Mouse (Mus musculus) hindbrain, embryonic 15.5 days (tissue): Measurements from ENCODE around the gene Adora3. TPM values are rescaled to one million over a fixed set of nuclear protein-coding genes. Genes with fewer than 3 reads are reported as not detected.

Experiments
- ATAC-seq: fragments of 200-750 bp; cut with Nextera tagmentation; 2 replicates; pipeline ENCODE4 v1.8.0; 2017; ENCODE audit warnings: low read depth, moderate number of reproducible peaks, moderate TSS enrichment; ENCODE audit not compliant: low FRiP score
- H3K27ac ChIP-seq: fragments of 300-500 bp; sonication (generic); replicated peaks from 2 replicates; pipeline ENCODE4 v1.5.1; 2015; ENCODE audit warnings: mild to moderate bottlenecking, inconsistent platforms
- H3K27me3 ChIP-seq: fragments of 300-500 bp; sonication (generic); 2 replicates; pipeline ENCODE4 v1.6.1; 2015; ENCODE audit warnings: control low read depth, inconsistent platforms
- H3K36me3 ChIP-seq: fragments of 300-500 bp; sonication (generic); 2 replicates; pipeline ENCODE4 v1.6.1; 2015; ENCODE audit warnings: control low read depth, inconsistent platforms
- H3K4me1 ChIP-seq: fragments of 300-500 bp; sonication (generic); replicated peaks from 2 replicates; pipeline ENCODE4 v1.6.1; 2015; ENCODE audit warnings: control low read depth, inconsistent platforms
- H3K4me2 ChIP-seq: fragments of 300-500 bp; sonication (generic); 2 replicates; pipeline ENCODE4 v1.6.1; 2015; ENCODE audit warnings: moderate library complexity, mild to moderate bottlenecking, inconsistent platforms
- H3K4me3 ChIP-seq: fragments of 300-500 bp; sonication (generic); 2 replicates; pipeline ENCODE4 v1.5.1; 2015; ENCODE audit warnings: mild to moderate bottlenecking, inconsistent platforms
- H3K9ac ChIP-seq: fragments of 300-500 bp; sonication (generic); 2 replicates; pipeline ENCODE4 v1.6.1; 2015; ENCODE audit warnings: inconsistent platforms
- H3K9me3 ChIP-seq: fragments of 300-500 bp; sonication (generic); 2 replicates; pipeline ENCODE4 v1.6.1; 2016; ENCODE audit warnings: control low read depth, inconsistent platforms
- WGBS: fragments of 180-500 bp; shearing (Covaris S2); methylation state at CpG from one replicate; pipeline ENCODE4 v1.1.7; 2015; 5-methylcytosine and 5-hydroxymethylcytosine counted together
- polyA plus RNA-seq: library from polyadenylated mRNA; unstranded; fragments of >200 nt; fragmentation: Nextera tagmentation; extraction: Ambion mirVana; gene quantifications from 2 replicates; pipeline ENCODE4 v1.2.1, GENCODE M21; 2015

The Adora3 gene
- polyA plus RNA-seq, 1 experiment from 2014 or later = 0.18 TPM

DNA sequence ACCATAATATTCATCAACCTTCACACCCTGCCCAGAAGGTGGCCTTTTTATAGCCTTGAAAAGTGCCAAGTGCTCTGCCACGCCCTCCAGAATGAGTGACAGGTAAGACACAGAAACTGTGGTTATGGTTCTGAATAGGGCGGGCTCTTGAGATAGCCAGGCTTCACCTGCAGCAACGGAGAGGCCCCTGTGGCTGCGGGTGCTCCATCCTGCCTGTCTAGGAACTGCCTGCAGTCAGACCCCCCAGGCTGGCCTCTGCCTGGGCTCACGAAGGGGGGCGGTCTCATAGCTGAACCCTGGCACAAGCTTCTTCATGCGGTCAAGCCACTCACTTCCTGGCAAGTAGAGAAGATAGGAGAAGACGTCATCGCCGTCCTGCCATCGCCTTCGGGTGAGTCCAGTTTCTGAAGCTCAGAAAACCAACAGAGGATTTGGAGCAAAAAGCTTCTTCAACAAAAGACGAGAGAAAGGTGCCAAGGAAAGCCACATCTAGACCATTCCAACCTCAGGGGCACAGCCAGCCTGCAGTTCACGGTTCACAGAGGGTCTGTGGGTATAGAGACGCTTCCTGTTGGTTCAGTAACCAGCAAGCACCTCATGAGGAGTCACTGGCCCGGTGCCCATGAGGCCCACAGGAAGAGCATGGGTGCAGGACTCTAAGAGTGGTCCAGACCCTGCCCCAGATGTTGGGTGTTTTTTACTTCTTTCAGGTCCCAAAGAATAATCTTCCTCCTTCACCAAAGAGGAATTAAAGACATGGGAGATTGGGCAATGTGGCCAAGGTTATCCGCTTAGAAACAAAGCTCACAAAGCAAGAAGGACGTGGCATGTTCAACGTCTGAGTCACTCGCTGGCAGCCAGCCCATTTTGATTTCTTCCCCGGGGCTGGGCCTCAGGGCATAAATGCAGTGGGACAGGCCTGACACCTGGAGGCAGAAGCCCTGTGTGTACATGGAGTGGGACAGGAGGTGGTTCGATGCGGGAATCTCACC lies 24.2 kb downstream of the Adora3 start:
- Histone ChIP-seq H3K27me3 (no peaks in the 10 kb centered on the region), H3K9me3 (no peaks in the 10 kb centered on the region), H3K36me3 (no peaks in the 10 kb centered on the region), H3K27ac (no peak overlapping the region), H3K4me2 (no peak overlapping the region), H3K4me3 (no peak overlapping the region), H3K9ac (no peak overlapping the region), H3K4me1 (no peaks in the 10 kb centered on the region)
- 82% methylated on average over 23 of the region's 23 CpGs for WGBS
- ATAC-seq = no peak

DNA sequence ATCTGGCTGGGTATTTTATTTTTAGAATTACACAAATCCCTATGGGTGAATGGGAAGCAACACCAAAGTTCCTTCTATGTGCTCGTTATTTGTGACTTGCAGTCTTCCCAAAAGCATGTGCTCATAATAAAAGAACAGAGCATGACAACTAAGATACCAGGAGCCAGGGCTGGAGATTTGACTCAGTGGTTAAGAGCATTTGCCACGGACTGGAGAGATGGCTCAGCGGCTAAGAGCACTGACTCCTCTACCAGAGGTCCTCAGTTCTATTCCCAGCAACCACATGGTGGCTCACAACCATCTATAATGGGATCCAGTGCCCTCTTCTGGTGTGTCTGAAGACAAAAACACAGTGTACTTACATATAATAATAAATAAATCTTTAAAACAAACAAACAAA lies 26.2 kb downstream of the Adora3 start:
- Histone ChIP-seq H3K9me3 (no peaks in the 10 kb centered on the region), H3K4me2 (no peak overlapping the region), H3K4me1 (no peaks in the 10 kb centered on the region), H3K27me3 (no peaks in the 10 kb centered on the region), H3K4me3 (no peak overlapping the region), H3K9ac (no peak overlapping the region), H3K27ac (no peak overlapping the region), H3K36me3 (no peaks in the 10 kb centered on the region)
- 86% methylated on average over 3 of the region's 3 CpGs for WGBS
- ATAC-seq = no peak

DNA sequence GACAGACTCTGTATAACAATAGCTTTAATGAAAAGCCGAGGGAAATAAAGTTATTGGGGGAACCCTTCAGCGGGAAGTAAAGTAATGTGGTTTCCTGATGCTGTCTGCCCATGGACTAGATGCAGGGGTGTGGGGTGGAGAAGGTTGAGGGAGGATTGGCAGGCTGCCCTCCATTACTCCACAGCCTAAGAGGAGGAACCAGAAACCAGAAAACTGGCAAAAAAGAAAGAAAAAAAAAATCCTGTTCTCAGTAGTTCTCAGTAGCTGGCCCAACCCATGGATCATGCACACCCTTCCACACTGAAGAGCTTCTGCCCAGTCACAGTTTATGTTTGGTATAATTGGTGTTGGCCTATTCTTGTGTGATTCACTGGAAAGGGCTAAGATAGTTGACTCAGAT lies 27.7 kb downstream of the Adora3 start:
- no peak for ATAC-seq
- Histone ChIP-seq H3K4me3 (no peak overlapping the region), H3K27me3 (no peaks in the 10 kb centered on the region), H3K9me3 (no peaks in the 10 kb centered on the region), H3K4me2 (no peak overlapping the region), H3K9ac (no peak overlapping the region), H3K36me3 (no peaks in the 10 kb centered on the region), H3K27ac (no peak overlapping the region), H3K4me1 (no peaks in the 10 kb centered on the region)
- WGBS = 82% methylated on average over 2 of the region's 2 CpGs

DNA sequence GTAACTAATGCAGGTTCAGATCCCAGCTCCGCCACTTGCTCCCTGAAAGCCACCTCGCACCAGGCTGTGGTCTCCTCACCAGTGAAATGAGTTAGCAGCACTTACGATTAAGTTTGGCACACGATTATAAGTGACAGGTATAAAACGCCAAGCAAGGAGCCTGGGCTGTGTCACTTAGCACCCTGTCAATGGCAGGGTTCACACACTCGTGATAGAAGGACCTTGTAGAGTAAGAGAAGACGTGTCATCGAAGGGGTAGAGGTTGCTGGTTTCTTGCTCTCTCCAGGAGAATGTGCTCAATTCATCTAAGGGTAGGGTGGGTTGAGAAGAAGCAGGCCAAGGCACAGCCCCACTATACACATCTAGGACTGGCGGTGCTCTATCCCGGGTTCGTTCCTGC lies 28.2 kb downstream of the Adora3 start:
- no peaks in the 10 kb centered on the region for H3K27me3 ChIP-seq
- 95% methylated on average over 11 of the region's 11 CpGs for WGBS
- ATAC-seq = no peak

DNA sequence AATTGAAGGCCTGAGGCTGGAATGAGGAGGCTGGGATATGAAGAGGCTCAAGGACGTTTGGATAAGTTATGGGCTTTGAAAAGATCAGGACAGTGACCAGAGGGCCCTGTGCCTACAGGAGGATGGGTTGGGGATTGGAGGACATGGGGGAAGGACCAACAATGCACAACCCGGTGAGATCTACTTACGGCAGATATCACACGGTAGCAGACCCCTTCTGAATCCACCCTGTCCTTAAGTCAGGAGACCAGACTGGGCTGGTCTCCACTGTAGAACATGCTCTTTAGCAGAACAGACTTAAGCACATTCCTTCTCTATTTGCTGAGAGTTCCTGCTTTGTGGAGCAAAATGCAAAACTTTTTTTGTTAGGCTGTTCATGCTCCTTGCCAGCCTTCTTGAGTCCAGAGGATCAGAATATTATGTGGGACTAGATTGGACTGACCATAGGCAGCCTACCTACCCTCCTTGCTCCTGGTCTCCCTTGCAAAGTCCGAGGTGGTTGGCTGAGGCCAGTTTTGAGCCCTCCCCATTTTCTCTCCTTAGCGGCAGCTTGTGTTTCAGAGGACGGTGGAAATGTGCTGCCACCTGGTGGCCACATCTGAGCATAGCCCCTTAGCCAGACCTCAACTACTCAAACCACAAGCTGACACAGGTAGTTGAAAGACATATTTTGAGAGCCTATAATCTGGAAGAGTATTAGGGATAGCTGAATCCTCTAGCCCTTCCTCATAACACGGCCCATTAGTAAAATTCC lies 28.9 kb downstream of the Adora3 start:
- no peak overlapping the region for H3K9ac ChIP-seq
- no peaks in the 10 kb centered on the region for H3K36me3 ChIP-seq
- no peaks in the 10 kb centered on the region for H3K4me1 ChIP-seq
- H3K4me2 ChIP-seq = no peak overlapping the region
- H3K4me3 ChIP-seq = no peak overlapping the region
- H3K27ac ChIP-seq = no peak overlapping the region
- H3K27me3 ChIP-seq = no peaks in the 10 kb centered on the region
- 42% methylated on average over 8 of the region's 8 CpGs for WGBS
- no peaks in the 10 kb centered on the region for H3K9me3 ChIP-seq
- peak; percentile 86 for ATAC-seq

More for the DNA sequence above, 28.2 kb downstream of the Adora3 start:
- H3K36me3 ChIP-seq = no peaks in the 10 kb centered on the region
- H3K9ac ChIP-seq = no peak overlapping the region
- H3K4me2 ChIP-seq = no peak overlapping the region
- no peak overlapping the region for H3K4me3 ChIP-seq
- H3K27ac ChIP-seq = no peak overlapping the region
- no peaks in the 10 kb centered on the region for H3K4me1 ChIP-seq
- no peaks in the 10 kb centered on the region for H3K9me3 ChIP-seq

DNA sequence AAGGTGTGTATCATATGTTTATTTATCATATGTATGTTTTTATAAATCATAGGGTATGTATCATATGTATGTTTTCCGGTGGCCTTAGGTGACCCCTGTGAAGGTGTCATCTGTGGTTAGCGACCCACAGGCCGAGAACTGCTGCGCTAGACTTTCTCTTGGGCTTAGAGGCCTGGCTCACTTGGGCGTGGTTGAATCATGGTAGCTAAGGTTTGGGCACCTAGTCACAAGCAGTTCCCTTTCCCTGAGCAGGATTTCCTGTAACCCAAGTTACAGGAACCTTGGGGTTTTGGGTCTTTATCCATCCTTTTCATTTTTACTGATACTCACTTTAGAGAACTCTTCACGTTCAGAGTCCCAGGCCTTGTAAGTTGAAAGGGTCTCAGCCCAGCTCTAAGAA lies 29.6 kb downstream of the Adora3 start:
- Histone ChIP-seq H3K9me3 (no peaks in the 10 kb centered on the region), H3K36me3 (no peaks in the 10 kb centered on the region), H3K4me1 (no peaks in the 10 kb centered on the region), H3K27me3 (no peaks in the 10 kb centered on the region), H3K4me3 (no peak overlapping the region), H3K4me2 (no peak overlapping the region), H3K9ac (no peak overlapping the region), H3K27ac (no peak overlapping the region)
- 82% methylated on average over 6 of the region's 6 CpGs for WGBS
- no peak for ATAC-seq

DNA sequence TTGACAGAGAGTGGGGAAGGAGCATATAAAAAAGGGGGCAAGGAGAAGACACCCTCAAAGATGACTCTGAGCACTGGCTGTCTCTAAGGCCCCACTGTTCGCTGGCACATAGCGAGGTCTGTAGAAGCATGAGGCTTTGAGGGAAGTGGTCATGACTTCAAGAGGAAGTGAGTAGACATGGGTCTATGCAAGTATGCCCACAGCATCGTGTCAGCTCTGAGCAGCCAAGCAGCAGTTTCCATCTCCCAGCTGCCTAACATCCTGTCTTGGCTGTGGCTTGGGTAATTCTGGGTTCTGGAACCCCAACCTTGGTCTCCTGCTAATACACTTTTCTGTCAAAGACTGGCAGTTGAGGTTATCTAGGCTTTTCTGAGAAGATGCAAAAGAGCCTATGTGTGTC lies 30.1 kb downstream of the Adora3 start:
- WGBS = 86% methylated on average over 3 of the region's 3 CpGs
- ATAC-seq = no peak

DNA sequence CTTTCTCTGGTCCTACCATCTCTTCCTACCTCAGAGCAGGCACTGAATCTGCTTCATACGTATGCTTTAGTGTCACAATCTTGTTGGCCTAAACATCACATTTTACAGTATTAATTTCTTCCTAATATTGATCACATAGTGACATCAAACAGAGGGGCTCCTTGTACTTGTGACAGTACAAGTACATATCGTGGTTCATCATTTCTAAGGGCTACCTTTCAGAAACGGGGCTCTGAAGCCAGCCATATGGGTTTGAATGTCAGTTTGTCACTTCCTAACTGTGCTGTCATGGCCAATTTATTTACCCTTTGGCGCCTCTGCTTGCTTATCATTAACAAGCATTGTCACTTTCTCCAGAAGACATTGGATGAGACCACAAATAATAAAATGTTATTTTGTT lies 30.8 kb downstream of the Adora3 start:
- Histone ChIP-seq H3K27me3 (no peaks in the 10 kb centered on the region), H3K9ac (no peak overlapping the region), H3K4me2 (no peak overlapping the region), H3K36me3 (no peaks in the 10 kb centered on the region), H3K27ac (no peak overlapping the region), H3K9me3 (no peaks in the 10 kb centered on the region), H3K4me3 (no peak overlapping the region), H3K4me1 (no peaks in the 10 kb centered on the region)
- no peak for ATAC-seq
- 77% methylated on average over 4 of the region's 4 CpGs for WGBS

More for the DNA sequence above, 30.1 kb downstream of the Adora3 start:
- no peaks in the 10 kb centered on the region for H3K27me3 ChIP-seq
- H3K9ac ChIP-seq = no peak overlapping the region
- no peak overlapping the region for H3K27ac ChIP-seq
- no peak overlapping the region for H3K4me3 ChIP-seq
- H3K9me3 ChIP-seq = no peaks in the 10 kb centered on the region
- H3K4me1 ChIP-seq = no peaks in the 10 kb centered on the region
- no peaks in the 10 kb centered on the region for H3K36me3 ChIP-seq
- no peak overlapping the region for H3K4me2 ChIP-seq

DNA sequence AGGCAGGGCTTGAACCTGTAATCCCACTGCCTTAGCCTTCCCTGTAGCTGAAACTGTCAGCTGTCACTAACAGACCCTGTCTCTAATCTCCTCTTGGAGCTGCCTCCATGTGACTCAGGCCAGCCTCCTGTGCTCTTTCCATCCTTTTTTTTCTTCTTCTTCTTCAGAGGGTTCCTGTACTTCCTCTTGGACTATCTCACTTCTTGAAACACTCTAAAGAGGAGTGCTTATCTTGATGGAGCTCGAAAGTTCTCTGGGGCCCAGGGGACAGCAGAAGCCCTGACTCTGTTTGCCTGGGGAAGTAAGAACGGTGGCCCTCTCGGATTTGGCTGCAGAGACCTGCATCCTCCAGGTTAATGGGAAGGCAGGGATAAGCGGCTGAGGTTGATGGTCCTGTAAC lies 33.6 kb downstream of the Adora3 start:
- Histone ChIP-seq H3K9me3 (no peaks in the 10 kb centered on the region), H3K4me1 (no peaks in the 10 kb centered on the region), H3K27me3 (no peaks in the 10 kb centered on the region), H3K36me3 (no peaks in the 10 kb centered on the region), H3K4me2 (no peak overlapping the region), H3K27ac (no peak overlapping the region), H3K9ac (no peak overlapping the region), H3K4me3 (no peak overlapping the region)
- no peak for ATAC-seq
- WGBS = 85% methylated on average over 4 of the region's 4 CpGs

DNA sequence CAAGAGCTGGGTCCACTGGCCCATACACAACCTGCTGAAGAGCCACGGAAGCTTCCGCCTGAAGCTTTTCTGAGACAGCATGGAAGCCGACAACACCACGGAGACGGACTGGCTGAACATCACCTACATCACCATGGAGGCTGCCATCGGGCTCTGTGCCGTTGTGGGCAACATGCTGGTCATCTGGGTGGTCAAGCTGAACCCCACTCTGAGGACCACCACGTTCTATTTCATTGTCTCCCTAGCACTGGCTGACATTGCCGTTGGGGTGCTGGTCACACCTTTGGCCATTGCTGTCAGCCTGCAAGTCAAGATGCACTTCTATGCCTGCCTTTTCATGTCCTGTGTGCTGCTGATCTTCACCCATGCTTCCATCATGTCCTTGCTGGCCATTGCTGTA lies 34.1 kb downstream of the Adora3 start:
- no peak overlapping the region for H3K4me2 ChIP-seq
- no peaks in the 10 kb centered on the region for H3K9me3 ChIP-seq
- no peak for ATAC-seq
- H3K4me1 ChIP-seq = no peaks in the 10 kb centered on the region
- WGBS = 93% methylated on average over 9 of the region's 9 CpGs
- no peak overlapping the region for H3K9ac ChIP-seq
- H3K36me3 ChIP-seq = no peaks in the 10 kb centered on the region
- no peak overlapping the region for H3K27ac ChIP-seq
- H3K27me3 ChIP-seq = no peaks in the 10 kb centered on the region
- no peak overlapping the region for H3K4me3 ChIP-seq

DNA sequence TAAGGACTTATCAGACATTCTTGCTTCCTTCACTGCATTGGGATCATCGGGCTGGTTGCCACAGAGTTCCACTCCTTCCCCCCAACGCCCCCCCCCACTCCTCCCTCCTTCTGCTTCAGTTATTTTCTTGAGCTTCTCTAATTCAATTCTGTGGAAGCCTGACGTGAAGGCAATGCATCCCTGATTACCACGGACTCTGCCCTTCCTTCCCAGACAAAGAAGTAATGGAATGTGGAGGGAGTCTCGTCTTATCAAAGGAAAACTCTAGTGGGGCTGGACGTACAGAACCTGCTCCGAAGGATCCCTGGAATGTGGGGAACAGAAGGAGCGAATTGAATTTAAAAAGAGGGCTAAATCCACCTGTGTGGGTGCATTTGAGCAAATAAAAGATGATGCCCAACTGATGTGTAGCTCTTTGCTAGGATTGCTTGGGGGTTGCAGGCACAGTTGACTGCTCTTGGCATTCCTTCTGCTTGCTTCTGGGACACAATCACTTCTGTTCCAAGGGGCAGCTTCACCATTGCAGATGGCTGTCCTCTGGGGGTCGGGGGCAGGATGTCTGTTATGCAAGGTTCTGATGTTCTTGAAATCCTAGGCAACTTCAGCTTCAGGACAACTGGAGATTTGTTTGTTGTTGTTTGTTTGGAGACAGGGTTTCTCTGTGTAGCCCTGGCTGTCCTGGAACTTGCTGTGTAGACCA lies 37.4 kb downstream of the Adora3 start:
- Histone ChIP-seq H3K27ac (no peak overlapping the region), H3K36me3 (no peaks in the 10 kb centered on the region), H3K4me3 (no peak overlapping the region), H3K9ac (no peak overlapping the region), H3K4me2 (no peak overlapping the region), H3K4me1 (no peaks in the 10 kb centered on the region), H3K9me3 (no peaks in the 10 kb centered on the region), H3K27me3 (no peaks in the 10 kb centered on the region)
- 43% methylated on average over 9 of the region's 9 CpGs for WGBS
- ATAC-seq = no peak

DNA sequence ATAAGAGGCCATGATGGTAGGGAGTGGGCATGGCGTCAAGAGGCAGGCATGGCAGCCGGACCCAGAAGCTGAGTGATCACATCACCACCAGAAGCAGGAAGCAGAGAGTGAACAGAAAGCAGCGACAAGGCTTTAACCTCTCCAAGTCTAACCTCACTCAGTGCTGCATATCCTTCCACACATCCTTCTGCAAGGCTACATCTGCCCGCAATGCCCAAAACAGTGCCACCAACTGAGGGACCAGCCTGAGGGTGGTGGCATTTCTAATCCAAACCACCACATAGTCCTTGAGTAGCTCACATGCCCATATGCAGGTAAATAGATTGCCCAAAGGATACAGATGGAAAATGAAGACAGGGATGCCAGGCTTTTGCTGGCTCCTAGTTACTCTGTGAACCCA lies 38.3 kb downstream of the Adora3 start:
- Histone ChIP-seq H3K4me2 (no peak overlapping the region), H3K36me3 (no peaks in the 10 kb centered on the region), H3K27me3 (no peaks in the 10 kb centered on the region), H3K9ac (no peak overlapping the region), H3K27ac (no peak overlapping the region), H3K9me3 (no peaks in the 10 kb centered on the region), H3K4me3 (no peak overlapping the region), H3K4me1 (no peaks in the 10 kb centered on the region)
- 98% methylated on average over 4 of the region's 4 CpGs for WGBS
- no peak for ATAC-seq
